Mouse (Mus musculus) CH12.LX (cell line): ENCODE data around the gene Sema3a. TPM values are rescaled to one million over a fixed set of nuclear protein-coding genes. Genes with fewer than 3 reads are reported as not detected.

Experiments
- DNase-seq: peaks from one replicate; pipeline ENCODE4 v3.0.0-alpha.2; 2013; ENCODE audit errors: extremely low read depth
- H3K27ac ChIP-seq: 2 replicates; pipeline ENCODE4 v1.5.1; 2012; ENCODE audit warnings: low read depth, mild to moderate bottlenecking, control low read depth, moderate library complexity; ENCODE audit not compliant: insufficient read depth
- H3K27me3 ChIP-seq: replicated peaks from 2 replicates; pipeline ENCODE3; 2012; ENCODE audit warnings: inconsistent platforms
- H3K36me3 ChIP-seq, 2 experiments: replicated peaks in 1 of 2; 2 replicates each; pipeline versions ENCODE3 to v1.6.1; 2012; ENCODE audit warnings: inconsistent platforms in 1 of 2, low read length in 1 of 2, mild to moderate bottlenecking in 1 of 2, mixed read lengths in 1 of 2, moderate library complexity in 1 of 2; ENCODE audit not compliant: control insufficient read depth in 1 of 2, insufficient read depth in 1 of 2
- H3K4me1 ChIP-seq, 2 experiments: 2 replicates each; pipeline ENCODE4 v1.6.1; 2012; ENCODE audit warnings: inconsistent platforms in 1 of 2, moderate library complexity in 1 of 2; ENCODE audit not compliant: insufficient read depth in 2 of 2, control insufficient read depth in 1 of 2
- H3K4me2 ChIP-seq: 2 replicates; pipeline ENCODE4 v1.6.1; 2012; ENCODE audit warnings: low read depth, mild to moderate bottlenecking, control low read depth; ENCODE audit not compliant: poor library complexity, insufficient read depth, severe bottlenecking
- H3K4me3 ChIP-seq, 3 experiments: fragments of 150-350 bp in 1 of 3; sonication (generic) in 1 of 3; replicated peaks in 1 of 3; 2 replicates each; pipeline versions ENCODE3 to v1.5.1; 2011 to 2012; ENCODE audit warnings: low read depth in 2 of 3, low read length in 2 of 3, mild to moderate bottlenecking in 2 of 3, moderate library complexity in 2 of 3, control low read depth in 1 of 3, improper control_type of control experiment in 1 of 3, inconsistent platforms in 1 of 3, mixed read lengths in 1 of 3; ENCODE audit not compliant: poor library complexity in 1 of 3
- H3K79me2 ChIP-seq: replicated peaks from 2 replicates; pipeline ENCODE4 v1.6.1; 2012; ENCODE audit warnings: mild to moderate bottlenecking, moderate library complexity; ENCODE audit not compliant: control insufficient read depth, poor library complexity, insufficient read depth, severe bottlenecking; ENCODE audit errors: extremely low read depth
- H3K9ac ChIP-seq: 2 replicates; pipeline ENCODE4 v1.6.1; 2012; ENCODE audit warnings: low read depth, mild to moderate bottlenecking, control low read depth, moderate library complexity; ENCODE audit not compliant: insufficient read depth
- H3K9me3 ChIP-seq: replicated peaks from 2 replicates; pipeline ENCODE3; 2012; ENCODE audit warnings: low read length, inconsistent platforms, mixed read lengths
- CHD2 ChIP-seq: IDR thresholded peaks from 2 replicates; pipeline ENCODE4 v1.6.1; 2011; ENCODE audit warnings: low read length, improper control_type of control experiment
- CTCF ChIP-seq, 2 experiments: IDR thresholded peaks in 1 of 2; conservative IDR thresholded peaks in 1 of 2; 2 replicates each; pipeline ENCODE4 v1.5.1; 2011 to 2012; ENCODE audit warnings: low read depth in 2 of 2, low read length in 2 of 2, improper control_type of control experiment in 1 of 2, inconsistent platforms in 1 of 2, mild to moderate bottlenecking in 1 of 2, moderate library complexity in 1 of 2
- E2F4 ChIP-seq: IDR thresholded peaks from 2 replicates; pipeline ENCODE4 v1.6.1; 2011; ENCODE audit warnings: low read depth, low read length, improper control_type of control experiment; ENCODE audit not compliant: insufficient replicate concordance
- IRF4 ChIP-seq: IDR thresholded peaks from 2 replicates; pipeline ENCODE4 v1.6.1; 2014; ENCODE audit warnings: low read depth, mild to moderate bottlenecking, inconsistent platforms, low read length, improper control_type of control experiment
- JUND ChIP-seq: conservative IDR thresholded peaks from 2 replicates; pipeline ENCODE4 v1.6.1; 2011; ENCODE audit warnings: low read depth, low read length, improper control_type of control experiment
- MAZ ChIP-seq: IDR thresholded peaks from 2 replicates; pipeline ENCODE4 v1.6.1; 2012; ENCODE audit warnings: low read depth, mild to moderate bottlenecking, inconsistent platforms, low read length, improper control_type of control experiment, moderate library complexity
- MEF2A ChIP-seq: IDR thresholded peaks from 2 replicates; pipeline ENCODE4 v1.6.1; 2014; ENCODE audit warnings: low read depth, mild to moderate bottlenecking, inconsistent platforms, low read length, improper control_type of control experiment, borderline replicate concordance
- MYC ChIP-seq: IDR thresholded peaks from 2 replicates; pipeline ENCODE4 v1.6.1; 2011; ENCODE audit warnings: low read depth, mild to moderate bottlenecking, improper control_type of control experiment, low read length
- POLR2A ChIP-seq: IDR thresholded peaks from 2 replicates; pipeline ENCODE4 v1.6.1; 2011; ENCODE audit warnings: low read depth, mild to moderate bottlenecking, improper control_type of control experiment, low read length
- POLR2AphosphoS2 ChIP-seq: IDR thresholded peaks from 2 replicates; pipeline ENCODE4 v1.6.1; 2011; ENCODE audit warnings: low read depth, low read length, improper control_type of control experiment
- RAD21 ChIP-seq: IDR thresholded peaks from 2 replicates; pipeline ENCODE4 v1.6.1; 2011; ENCODE audit warnings: low read depth, mild to moderate bottlenecking, low read length, improper control_type of control experiment, moderate library complexity
- SIN3A ChIP-seq: IDR thresholded peaks from 2 replicates; pipeline ENCODE4 v1.6.1; 2012; ENCODE audit warnings: low read length, improper control_type of control experiment, inconsistent platforms
- TBP ChIP-seq: conservative IDR thresholded peaks from 2 replicates; pipeline ENCODE4 v1.6.1; 2011; ENCODE audit warnings: low read depth, low read length, improper control_type of control experiment
- UBTF ChIP-seq: IDR thresholded peaks from 2 replicates; pipeline ENCODE4 v1.6.1; 2012; ENCODE audit warnings: low read depth, mild to moderate bottlenecking, inconsistent platforms, low read length, improper control_type of control experiment, moderate library complexity
- ZC3H11A ChIP-seq: IDR thresholded peaks from 2 replicates; pipeline ENCODE4 v1.6.1; 2012; ENCODE audit warnings: low read depth, mild to moderate bottlenecking, inconsistent platforms, low read length, improper control_type of control experiment
- dilution Hi-C: fragments of 300-500 bp; cut with MboI; formaldehyde crosslinking; loops from 2 replicates; pipeline ENCODE4 v1.14.3; 2020; ENCODE audit warnings: low sequenced_read_pairs; ENCODE audit not compliant: extremely low pct_unique_long_range_greater_than_20kb, extremely low pct_ligation_motif_present
- in situ Hi-C: fragments of 300-500 bp; cut with MboI; formaldehyde crosslinking; loops from 3 replicates; pipeline ENCODE4 v1.14.3; 2019; ENCODE audit warnings: low sequenced_read_pairs, low pct_ligation_motif_present, low pct_unique_long_range_greater_than_20kb, mixed read lengths
- polyA plus RNA-seq: library from polyadenylated mRNA; unstranded; fragments of >175 nt; gene quantifications from 2 replicates; pipeline ENCODE4 v1.2.1, GENCODE M21; 2012; ENCODE audit warnings: low read depth; ENCODE audit not compliant: insufficient read length
- total RNA-seq, 2 experiments: library from RNA; depleted of rRNA; stranded (reverse); fragments of 300-350 nt in 1 of 2; fragments of >200 nt in 1 of 2; gene quantifications; 2 replicates each; pipeline ENCODE4 v1.2.3; 2012 to 2014

The Sema3a gene
- total and polyA plus RNA-seq, 3 experiments = not detected

- dilution Hi-C loops (no loop called here), in situ Hi-C loops (no loop called here)
- no peak overlapping the region for H3K27ac ChIP-seq
- DNase-seq = no peak
- no peaks in the 10 kb centered on the region for H3K36me3 ChIP-seq
- peaks cover 31% of the 10 kb centered on the region for H3K9me3 ChIP-seq
- H3K4me3 ChIP-seq = no peak overlapping the region
- no peaks in the 10 kb centered on the region for H3K79me2 ChIP-seq
- H3K4me1 ChIP-seq = no peaks in the 10 kb centered on the region; a peak in 1 of 4 replicates
- no peak overlapping the region for H3K9ac ChIP-seq
- TF ChIP-seq ZC3H11A = no peak
- H3K4me2 ChIP-seq = no peak overlapping the region
- H3K27me3 ChIP-seq = no peaks in the 10 kb centered on the region
Observed at GRCm38 (mm10) chr5:13358770-13359169, 233.6 kb downstream of the Sema3a start.

DNA sequence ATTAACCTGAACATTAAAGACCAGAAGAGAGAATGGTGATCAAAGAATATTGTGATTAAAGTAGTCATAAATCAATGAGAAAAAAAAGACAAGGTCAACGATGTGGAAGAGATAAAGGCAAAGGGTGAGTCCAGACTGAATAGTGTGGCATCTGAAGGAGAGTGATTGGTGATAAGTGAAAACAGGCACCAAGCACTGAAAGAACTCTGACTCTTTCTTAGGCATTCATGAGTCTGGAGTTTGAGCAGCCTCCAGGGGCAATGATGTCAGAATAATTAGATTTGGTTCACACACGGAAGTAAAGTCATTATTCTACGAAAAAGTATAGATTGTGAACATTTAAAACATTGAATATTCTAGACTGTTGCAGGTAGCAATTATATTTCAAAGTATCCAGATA lies 235.5 kb downstream of the Sema3a start:
- TF ChIP-seq SIN3A = no peak
- TF ChIP-seq POLR2A = no peak
- no peak for TF ChIP-seq RAD21
- no peak for TF ChIP-seq POLR2AphosphoS2
- TF ChIP-seq IRF4 = no peak
- no peak for TF ChIP-seq MEF2A
- no peak for TF ChIP-seq UBTF
- no peak for TF ChIP-seq CHD2
- TF ChIP-seq MAZ = no peak
- no peak for TF ChIP-seq TBP
- TF ChIP-seq ZC3H11A = no peak
- no peak for TF ChIP-seq MYC
- dilution Hi-C loops = no loop called here
- Histone ChIP-seq H3K4me3 (no peak overlapping the region), H3K27ac (no peak overlapping the region), H3K36me3 (no peaks in the 10 kb centered on the region), H3K79me2 (no peaks in the 10 kb centered on the region), H3K4me2 (no peak overlapping the region), H3K9me3 (peaks cover 23% of the 10 kb centered on the region), H3K27me3 (no peaks in the 10 kb centered on the region), H3K9ac (no peak overlapping the region), H3K4me1 (no peaks in the 10 kb centered on the region; a peak in 1 of 4 replicates)
- DNase-seq = no peak
- in situ Hi-C loops = no loop called here

DNA sequence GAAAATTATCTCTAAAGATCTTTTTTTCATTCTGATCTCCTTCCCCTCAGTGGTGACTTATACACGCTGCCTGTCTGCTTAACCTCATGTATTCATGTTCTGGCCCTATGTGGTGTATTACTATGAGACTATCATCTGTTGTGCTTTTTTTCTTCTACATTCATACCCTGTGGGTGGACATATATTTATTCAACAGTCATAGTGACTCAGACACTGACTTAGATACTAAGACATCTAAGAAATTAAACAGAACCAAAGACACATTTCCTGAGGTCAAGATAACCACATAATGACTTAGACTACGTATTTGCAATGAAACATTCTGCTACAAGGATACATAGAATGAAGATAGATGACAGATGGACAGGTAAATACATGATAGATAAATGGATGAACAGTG lies 239.9 kb downstream of the Sema3a start:
- Histone ChIP-seq H3K79me2 (no peaks in the 10 kb centered on the region), H3K36me3 (no peaks in the 10 kb centered on the region), H3K27ac (no peak overlapping the region), H3K4me3 (no peak overlapping the region), H3K4me1 (no peaks in the 10 kb centered on the region), H3K4me2 (no peak overlapping the region), H3K9ac (no peak overlapping the region), H3K9me3 (peaks cover 15% of the 10 kb centered on the region), H3K27me3 (no peaks in the 10 kb centered on the region)
- TF ChIP-seq JUND (no peak), E2F4 (no peak), CTCF (conservative IDR thresholded peaks at IDR 0.05 in 1 of 2, IDR thresholded peaks at IDR 0.05 in 1 of 2; ENCODE audit: low read depth in 2 of 2, low read length in 2 of 2) (no peak), UBTF (no peak), MAZ (no peak)
- DNase-seq = no peak
- in situ Hi-C loops = no loop called here
- dilution Hi-C loops = no loop called here
